Mouse (Mus musculus): ENCODE data around the gene Tars.
A peak's percentile ranks its signal among the peaks of the same experiment; 100 is the strongest.

Tars gene

GRCm38 (mm10) chr15:11399356-11400067 is at the start of gene Tars:
Gene Tars (minus strand): TSS chr15:11399665.
- peak; percentile 98 for DNase-seq (ENCODE audit: low spot score)

DNA sequence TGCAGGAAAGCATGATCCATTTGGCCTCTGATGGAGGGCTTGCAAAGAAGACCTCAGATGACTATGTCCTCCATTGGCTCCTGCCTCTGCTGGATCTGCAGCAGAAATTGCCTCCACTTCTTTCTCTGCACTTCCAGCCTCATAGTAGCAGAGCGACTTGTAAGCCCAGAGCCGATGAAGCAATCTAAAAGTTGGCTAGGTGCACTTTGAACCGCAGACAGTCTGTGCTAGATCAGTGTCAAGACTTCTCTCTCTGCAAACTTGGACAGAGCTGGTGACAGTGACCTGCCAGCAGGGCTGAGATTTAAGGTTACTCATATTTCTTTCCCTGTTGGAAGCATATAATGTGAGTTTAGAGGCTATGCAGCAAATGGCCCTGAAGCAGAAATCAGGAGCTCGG is 37.9 kb upstream of the Tars start:
- DNase-seq (ENCODE audit: low spot score): no peak

GRCm38 (mm10) chr15:11436709-11437280 is 37.3 kb upstream of the Tars start:
- no peak for DNase-seq (ENCODE audit: low spot score)

DNA sequence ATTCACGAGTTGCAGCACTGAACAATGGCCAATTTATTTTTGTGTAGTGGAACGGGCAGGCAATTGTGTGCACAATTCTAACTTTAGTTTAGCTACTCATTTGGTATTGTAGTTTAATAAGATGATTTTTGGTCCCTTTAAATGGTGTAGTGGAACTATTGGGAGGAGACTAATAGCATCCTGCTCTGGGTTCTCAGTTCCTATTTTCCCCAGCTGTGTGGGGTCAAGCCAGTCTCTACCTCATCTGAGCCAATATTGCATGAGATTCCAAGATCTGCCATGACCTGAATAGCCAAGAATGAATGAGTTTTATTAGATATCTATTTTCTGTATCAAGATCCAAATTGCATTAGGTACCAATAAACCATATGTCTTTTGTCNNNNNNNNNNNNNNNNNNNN is 27.4 kb upstream of the Tars start:
- DNase-seq (ENCODE audit: low spot score): no peak

DNA sequence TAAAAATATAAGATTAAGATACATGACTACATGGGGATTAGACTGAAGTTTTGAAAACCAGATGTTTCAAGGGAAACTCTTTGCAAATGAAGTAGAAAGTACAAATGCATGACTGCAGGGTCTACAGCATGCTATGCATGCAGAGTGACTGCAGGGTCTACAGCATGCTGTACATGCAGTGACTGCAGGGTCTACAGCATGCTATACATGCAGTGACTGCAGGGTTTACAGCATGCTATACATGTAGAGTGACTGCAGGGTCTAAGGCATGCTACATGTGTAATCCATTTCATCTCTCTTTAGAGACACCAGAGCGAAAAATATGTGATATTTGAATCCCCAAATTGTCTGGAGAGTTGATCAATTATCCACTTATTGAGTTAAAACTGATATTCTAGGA is 14.0 kb upstream of the Tars start:
- DNase-seq (ENCODE audit: low spot score): no peak

DNA sequence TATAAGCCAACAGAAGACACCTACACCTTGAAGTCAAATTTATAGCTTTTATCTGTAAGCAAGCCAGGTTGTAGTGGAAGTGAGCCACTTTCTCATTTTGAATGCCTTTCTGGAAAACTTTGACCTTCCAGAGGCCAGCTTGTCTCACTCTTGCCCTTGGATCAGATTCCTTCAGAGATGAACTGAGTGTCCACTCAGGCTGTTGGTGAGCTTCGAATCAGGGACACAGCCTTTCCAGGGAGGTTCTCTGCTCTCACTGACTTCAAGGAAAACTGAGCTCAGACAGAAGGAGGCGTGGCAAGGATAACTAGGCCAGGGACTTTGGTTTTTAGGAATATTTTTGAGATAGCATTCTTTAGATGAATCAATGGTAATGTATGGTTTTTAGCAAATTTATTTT is 13.1 kb upstream of the Tars start:
- DNase-seq (ENCODE audit: low spot score): no peak

DNA sequence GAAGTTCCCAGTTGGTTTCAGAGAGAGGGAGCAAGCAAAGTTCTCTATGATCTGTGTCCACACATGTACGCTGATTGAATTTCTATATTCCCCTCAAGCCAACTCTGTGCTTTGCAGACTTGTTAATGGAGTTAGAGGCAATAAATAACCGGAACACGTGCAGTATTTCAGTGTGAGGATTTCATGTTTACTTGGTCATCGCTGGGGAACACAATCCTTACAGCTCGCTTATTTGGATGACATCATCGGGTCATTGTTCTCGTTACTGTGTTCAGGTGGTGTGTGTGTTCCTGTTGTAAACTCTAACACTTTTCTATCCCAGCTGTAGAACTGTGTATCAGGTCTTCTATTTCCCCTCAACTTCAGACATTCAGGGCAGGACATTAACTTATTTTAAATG is 12.4 kb upstream of the Tars start:
- DNase-seq (ENCODE audit: low spot score): no peak

DNA sequence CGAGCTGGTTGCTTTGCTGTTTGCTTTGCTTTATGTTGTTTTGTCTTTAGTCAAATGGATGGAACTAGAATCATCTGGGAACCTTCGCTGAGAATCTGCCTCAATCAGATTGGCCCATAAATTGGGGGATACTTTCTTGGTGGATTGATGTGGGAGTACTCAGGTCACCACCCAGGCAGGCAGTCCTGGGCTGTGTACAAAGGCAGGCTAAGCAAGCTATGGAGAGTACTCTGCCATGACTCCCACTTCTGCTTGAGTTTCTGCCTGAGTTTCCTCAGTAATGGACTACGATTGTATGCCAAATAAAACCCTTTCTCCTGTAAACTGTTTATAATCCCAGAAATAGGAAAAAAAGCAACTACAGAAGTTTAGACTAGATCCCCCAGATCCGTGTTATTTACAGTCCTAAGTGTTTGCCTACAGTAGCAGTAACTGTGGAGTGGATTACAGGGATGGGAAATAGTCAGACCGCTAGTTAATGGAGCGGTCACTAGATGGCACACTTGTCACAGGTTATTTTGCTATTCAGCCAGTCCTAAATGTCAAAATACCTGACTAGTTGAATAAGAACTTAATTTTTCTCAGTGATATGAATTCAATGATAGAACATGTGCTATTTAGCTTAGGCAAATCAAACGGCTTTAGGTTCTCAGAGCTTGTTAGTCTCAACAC is 8.8 kb upstream of the Tars start:
- no peak for DNase-seq (ENCODE audit: low spot score)

GRCm38 (mm10) chr15:11407381-11407780 is 7.9 kb upstream of the Tars start:
- peak; percentile 38 for DNase-seq (ENCODE audit: low spot score)

DNA sequence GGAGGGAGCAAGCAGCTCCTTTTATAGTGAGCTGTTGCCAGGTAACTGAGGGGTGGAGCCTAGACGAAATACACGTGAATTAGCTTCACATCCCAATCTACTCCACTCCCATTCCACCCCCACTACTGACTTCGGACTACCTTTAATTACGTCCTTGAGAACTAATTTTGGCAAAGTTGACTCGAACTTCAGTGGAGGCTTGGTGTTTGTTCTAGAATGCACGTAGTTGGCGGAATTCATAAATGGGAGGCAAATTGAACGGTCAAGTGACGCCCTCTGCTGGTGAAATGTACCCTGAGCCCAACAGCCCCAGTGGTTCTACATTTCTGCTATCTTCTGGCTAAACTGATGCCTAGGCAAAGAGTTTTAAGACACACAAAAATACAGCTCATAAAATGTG is 7.3 kb upstream of the Tars start:
- no peak for DNase-seq (ENCODE audit: low spot score)

- DNase-seq (ENCODE audit: low spot score): no peak
These were observed 652 bp downstream of the Tars start for GRCm38 (mm10) chr15:11398676-11399350.

DNA sequence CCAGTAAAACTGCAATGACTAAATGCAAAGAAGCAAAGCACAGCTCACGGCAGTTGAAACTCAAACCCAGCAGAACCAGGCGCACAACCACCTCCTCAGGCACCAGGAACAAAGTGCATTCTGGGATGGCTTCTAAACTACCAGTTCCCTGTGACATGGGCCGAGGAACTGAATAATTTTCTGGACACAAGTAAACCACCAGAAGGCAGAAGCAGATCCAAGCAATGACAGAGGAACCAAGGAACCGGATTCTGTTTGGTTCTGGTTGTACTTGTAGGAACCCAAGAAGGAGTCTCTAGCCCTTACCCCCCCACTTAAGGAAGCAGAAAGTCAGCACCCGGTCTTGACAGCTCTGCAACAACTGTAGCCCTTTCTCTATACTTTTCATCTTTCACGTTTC is 3.0 kb downstream of the Tars start:
- DNase-seq (ENCODE audit: low spot score): no peak

- no peak for DNase-seq (ENCODE audit: low spot score)
These were observed 6.6 kb downstream of the Tars start for GRCm38 (mm10) chr15:11392903-11393302.

DNA sequence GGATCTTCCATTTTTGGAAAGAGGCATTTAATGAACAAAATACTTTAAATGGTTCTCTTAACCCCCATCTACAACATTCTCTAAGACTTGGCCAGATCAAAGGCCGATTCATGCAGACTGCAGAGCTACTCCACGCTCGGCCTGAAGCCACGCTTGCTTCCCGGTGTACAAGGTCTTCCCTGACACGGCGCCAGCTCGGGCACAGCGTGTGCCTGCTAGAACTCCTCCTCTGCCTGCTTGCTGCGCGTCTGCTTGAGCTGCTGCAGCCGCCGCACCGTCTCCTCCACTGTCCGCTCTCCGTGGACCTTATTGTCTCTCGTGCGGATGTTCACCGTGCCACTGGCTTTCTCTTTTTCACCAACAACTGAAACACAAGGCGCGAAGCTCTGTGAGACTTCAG is 15.7 kb downstream of the Tars start:
- no peak for DNase-seq (ENCODE audit: low spot score)

GRCm38 (mm10) chr15:11382585-11382984 is 16.9 kb downstream of the Tars start:
- no peak for DNase-seq (ENCODE audit: low spot score)

DNA sequence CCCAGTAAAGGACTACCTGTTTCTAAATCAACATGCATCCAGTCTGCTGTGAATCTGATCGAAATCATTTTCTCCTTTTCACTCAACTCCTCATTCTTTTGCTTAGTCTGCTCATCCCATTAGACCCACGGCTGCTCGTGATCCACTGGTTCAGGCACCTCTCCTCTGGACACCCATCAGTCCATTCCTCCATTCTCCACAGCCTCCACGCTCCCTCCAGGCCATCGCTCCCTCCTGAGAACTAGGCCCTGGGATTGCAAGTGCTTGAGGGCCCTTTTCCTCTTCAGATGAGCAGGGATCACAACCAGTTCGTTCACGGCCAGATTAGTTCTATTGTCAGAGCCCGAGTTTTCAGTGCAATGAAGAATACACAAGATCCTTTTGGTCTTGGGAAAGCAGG is 18.8 kb downstream of the Tars start:
- DNase-seq (ENCODE audit: low spot score): no peak

DNA sequence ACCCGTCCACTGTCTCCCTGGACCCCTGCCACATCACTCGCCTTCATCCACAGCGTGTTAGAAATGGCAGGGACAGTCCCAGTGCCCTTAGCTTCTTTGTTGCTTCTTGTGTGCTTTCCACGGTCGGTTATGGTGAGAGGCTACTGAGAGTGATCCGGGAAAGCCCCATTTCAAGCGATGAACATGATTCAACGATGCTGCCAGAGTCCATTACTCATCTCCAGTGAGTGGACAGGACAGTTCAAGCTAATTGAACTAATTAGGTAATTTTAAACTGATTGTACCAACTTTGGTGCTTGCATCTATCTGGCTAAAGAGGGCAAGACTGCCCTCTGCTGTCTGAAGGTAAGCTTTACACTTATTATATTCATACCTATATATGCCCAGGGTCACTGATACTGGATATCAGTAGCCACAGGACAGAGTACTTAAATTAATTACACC is 19.4 kb downstream of the Tars start:
- DNase-seq (ENCODE audit: low spot score): peak; percentile 38

DNA sequence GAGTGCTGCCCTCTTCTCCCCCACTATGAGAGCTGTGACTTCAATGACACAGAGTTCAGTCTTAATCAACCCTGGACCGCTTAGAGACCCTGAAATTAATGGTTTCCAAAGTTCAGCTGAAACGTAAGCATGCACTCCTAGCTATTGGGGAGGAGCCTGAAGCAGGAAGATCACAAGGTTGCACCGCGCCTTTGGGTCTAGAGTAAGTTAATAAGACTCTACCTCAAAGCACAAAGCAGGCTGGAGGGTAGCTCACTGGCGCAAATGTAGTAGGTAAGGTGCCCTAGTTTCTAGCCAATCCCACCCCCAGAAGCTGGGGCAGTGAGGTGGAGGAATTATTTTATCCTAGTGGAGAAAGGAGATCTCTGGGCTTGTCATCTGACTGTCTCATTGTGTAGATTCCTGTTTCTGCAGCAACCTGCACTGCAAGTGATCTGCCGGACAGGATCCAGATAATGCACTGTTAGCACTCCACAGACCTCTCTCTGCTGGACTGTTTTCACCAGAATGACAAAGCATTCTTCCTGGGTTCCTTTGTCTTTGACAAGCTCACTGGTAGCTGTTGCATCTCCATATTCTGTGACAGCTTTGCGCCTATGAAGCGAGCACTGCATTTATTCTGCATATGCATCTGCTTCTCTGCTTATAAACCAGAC is 19.9 kb downstream of the Tars start:
- no peak for DNase-seq (ENCODE audit: low spot score)

GRCm38 (mm10) chr15:11370477-11371085 is 28.9 kb downstream of the Tars start:
- no peak for DNase-seq (ENCODE audit: low spot score)

- no peak for DNase-seq (ENCODE audit: low spot score)
These were observed 29.9 kb downstream of the Tars start for GRCm38 (mm10) chr15:11369572-11369971.

DNA sequence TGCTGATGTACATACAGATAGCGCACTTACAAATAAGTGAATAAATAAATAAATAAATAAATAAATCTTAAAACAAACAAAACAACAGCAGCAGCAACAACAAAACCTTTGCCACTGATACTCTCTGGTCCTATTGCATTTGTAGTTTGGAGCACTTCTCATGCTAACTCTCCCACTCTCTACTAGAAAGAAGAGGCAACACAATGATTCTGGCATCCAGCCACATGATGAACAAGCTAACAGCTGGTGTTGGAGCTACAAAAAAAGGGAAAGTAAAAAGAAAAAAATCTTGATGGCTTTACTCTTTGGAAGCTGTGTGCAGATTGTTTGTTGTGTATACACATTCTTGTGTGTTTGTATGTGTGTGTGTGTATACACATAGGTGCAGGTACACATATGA is 34.7 kb downstream of the Tars start:
- DNase-seq (ENCODE audit: low spot score): peak; percentile 63

- DNase-seq (ENCODE audit: low spot score): no peak
These were observed 35.4 kb downstream of the Tars start for GRCm38 (mm10) chr15:11364112-11364511.
